Mouse (Mus musculus) hindbrain, embryonic 15.5 days (tissue): ENCODE results near the gene Ovol1. TPM values are rescaled to one million over a fixed set of nuclear protein-coding genes. Genes with fewer than 3 reads are reported as not detected.

ENCODE experiments used
- ATAC-seq: fragments of 200-750 bp; cut with Nextera tagmentation; 2 replicates; pipeline ENCODE4 v1.8.0; 2017; ENCODE audit warnings: low read depth, moderate number of reproducible peaks, moderate TSS enrichment; ENCODE audit not compliant: low FRiP score
- H3K27ac ChIP-seq: fragments of 300-500 bp; sonication (generic); replicated peaks from 2 replicates; pipeline ENCODE4 v1.5.1; 2015; ENCODE audit warnings: mild to moderate bottlenecking, inconsistent platforms
- H3K27me3 ChIP-seq: fragments of 300-500 bp; sonication (generic); 2 replicates; pipeline ENCODE4 v1.6.1; 2015; ENCODE audit warnings: control low read depth, inconsistent platforms
- H3K36me3 ChIP-seq: fragments of 300-500 bp; sonication (generic); 2 replicates; pipeline ENCODE4 v1.6.1; 2015; ENCODE audit warnings: control low read depth, inconsistent platforms
- H3K4me1 ChIP-seq: fragments of 300-500 bp; sonication (generic); replicated peaks from 2 replicates; pipeline ENCODE4 v1.6.1; 2015; ENCODE audit warnings: control low read depth, inconsistent platforms
- H3K4me2 ChIP-seq: fragments of 300-500 bp; sonication (generic); 2 replicates; pipeline ENCODE4 v1.6.1; 2015; ENCODE audit warnings: moderate library complexity, mild to moderate bottlenecking, inconsistent platforms
- H3K4me3 ChIP-seq: fragments of 300-500 bp; sonication (generic); 2 replicates; pipeline ENCODE4 v1.5.1; 2015; ENCODE audit warnings: mild to moderate bottlenecking, inconsistent platforms
- H3K9ac ChIP-seq: fragments of 300-500 bp; sonication (generic); 2 replicates; pipeline ENCODE4 v1.6.1; 2015; ENCODE audit warnings: inconsistent platforms
- H3K9me3 ChIP-seq: fragments of 300-500 bp; sonication (generic); 2 replicates; pipeline ENCODE4 v1.6.1; 2016; ENCODE audit warnings: control low read depth, inconsistent platforms
- WGBS: fragments of 180-500 bp; shearing (Covaris S2); methylation state at CpG from one replicate; pipeline ENCODE4 v1.1.7; 2015; 5-methylcytosine and 5-hydroxymethylcytosine counted together
- polyA plus RNA-seq: library from polyadenylated mRNA; unstranded; fragments of >200 nt; fragmentation: Nextera tagmentation; extraction: Ambion mirVana; gene quantifications from 2 replicates; pipeline ENCODE4 v1.2.1, GENCODE M21; 2015

Ovol1 gene
- polyA plus RNA-seq, 1 experiment from 2014 or later: not detected

DNA sequence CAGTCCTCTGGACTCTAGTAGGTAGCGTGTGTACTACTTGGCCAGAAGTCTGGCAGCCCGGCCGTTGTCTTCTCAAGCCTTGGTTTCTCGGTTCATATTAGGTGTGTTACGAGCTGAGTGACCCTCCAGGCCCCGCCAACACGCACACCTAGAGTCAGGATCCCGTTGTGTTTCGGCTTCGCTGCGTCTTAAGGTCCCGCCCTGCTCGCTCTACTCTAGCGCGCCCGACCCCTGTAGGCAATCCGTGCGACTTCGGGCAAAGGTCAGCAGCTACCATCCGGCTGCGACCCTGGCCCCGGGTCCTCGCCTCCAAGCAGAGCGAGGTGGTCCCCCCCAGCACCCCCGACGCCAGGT is 6.7 kb upstream of the Ovol1 start:
- ATAC-seq: peak; percentile 54
- WGBS: 2% methylated on average over 26 of the region's 26 CpGs
- peaks cover 37% of the 10 kb centered on the region for H3K27me3 ChIP-seq

DNA sequence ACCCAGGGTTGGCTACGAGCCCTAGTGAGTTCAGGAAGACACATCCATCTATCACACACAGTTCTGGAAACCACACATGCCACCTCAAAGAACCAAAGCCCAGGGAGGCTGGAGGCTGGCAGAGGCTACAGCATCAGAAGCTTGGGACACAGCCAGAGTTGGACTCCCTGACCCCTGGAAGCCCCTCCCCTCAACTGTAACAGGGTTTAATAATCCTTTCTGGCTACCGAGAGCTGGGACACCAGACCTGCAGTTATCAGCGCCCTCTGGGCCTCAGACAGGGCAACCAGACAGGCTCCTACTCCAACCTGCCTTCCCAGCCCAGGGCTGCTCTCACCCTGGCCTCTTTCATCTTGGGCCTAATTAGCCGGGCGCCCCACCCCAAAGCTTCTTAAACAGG is 5.9 kb upstream of the Ovol1 start:
- no peaks in the 10 kb centered on the region for H3K9me3 ChIP-seq
- H3K27me3 ChIP-seq: peaks cover 46% of the 10 kb centered on the region
- no peak for ATAC-seq
- H3K36me3 ChIP-seq: peaks cover 9% of the 10 kb centered on the region; the same call in 1 of the 2 replicates
- peaks cover 19% of the 10 kb centered on the region for H3K4me1 ChIP-seq
- 59% methylated on average over 5 of the region's 5 CpGs for WGBS
- H3K4me2 ChIP-seq: no peak overlapping the region
- no peak overlapping the region for H3K9ac ChIP-seq
- H3K4me3 ChIP-seq: no peak overlapping the region
- H3K27ac ChIP-seq: no peak overlapping the region

More for the DNA sequence above, 6.7 kb upstream of the Ovol1 start:
- Histone ChIP-seq H3K9me3 (no peaks in the 10 kb centered on the region), H3K4me2 (peak overlapping the region; percentile 98), H3K4me1 (peaks cover 19% of the 10 kb centered on the region), H3K9ac (peak overlapping the region; percentile 79), H3K4me3 (peak overlapping the region; percentile 82), H3K27ac (peak overlapping the region; percentile 80), H3K36me3 (peaks cover 12% of the 10 kb centered on the region; the same call in 1 of the 2 replicates)

DNA sequence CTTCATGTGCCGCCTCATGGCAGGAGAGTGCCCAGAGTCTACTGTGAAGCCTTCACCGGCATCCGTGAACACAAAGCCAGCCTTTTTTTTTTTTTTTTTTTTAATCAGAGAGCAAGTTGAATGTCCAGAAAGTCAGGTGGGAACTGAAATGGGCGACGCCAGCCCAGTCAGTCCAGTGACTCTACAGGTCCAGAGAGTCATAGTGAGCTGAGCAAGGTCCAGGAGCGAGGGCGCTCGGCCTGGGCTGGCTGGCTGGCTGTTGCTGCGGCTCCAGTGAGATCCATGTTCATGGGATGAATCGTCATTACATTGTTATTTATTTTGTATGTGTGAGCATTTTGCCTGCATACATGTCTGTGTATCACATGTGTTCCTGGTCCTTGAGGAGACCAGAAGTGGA is 2.3 kb upstream of the Ovol1 start:
- Histone ChIP-seq H3K36me3 (no peaks in the 10 kb centered on the region), H3K4me1 (peaks cover 25% of the 10 kb centered on the region), H3K27me3 (peaks cover 81% of the 10 kb centered on the region), H3K9ac (no peak overlapping the region), H3K4me2 (no peak overlapping the region), H3K4me3 (no peak overlapping the region), H3K27ac (no peak overlapping the region), H3K9me3 (no peaks in the 10 kb centered on the region)
- ATAC-seq: no peak
- 85% methylated on average over 10 of the region's 10 CpGs for WGBS

DNA sequence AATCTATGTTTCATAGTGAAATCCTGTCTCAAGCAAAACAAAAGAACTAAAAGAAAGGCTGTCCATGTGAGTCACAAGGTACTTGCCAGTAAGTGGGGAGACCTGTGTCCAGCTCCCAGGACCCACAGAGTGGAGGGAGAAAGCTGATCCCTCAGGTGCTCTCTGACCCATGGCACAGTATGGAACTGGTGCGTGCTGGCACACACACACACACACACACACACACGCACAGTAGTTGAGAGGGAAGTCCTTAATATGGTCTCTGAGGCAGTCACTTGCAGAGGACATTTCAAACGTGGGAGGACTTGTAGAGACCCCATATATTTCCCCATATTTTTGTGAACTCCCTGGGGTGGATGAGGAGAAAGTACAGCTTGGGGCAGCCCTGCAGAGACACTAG is 1.4 kb upstream of the Ovol1 start:
- H3K27ac ChIP-seq: no peak overlapping the region
- H3K4me3 ChIP-seq: no peak overlapping the region
- H3K36me3 ChIP-seq: no peaks in the 10 kb centered on the region
- H3K9me3 ChIP-seq: no peaks in the 10 kb centered on the region
- ATAC-seq: no peak
- H3K27me3 ChIP-seq: peaks cover 90% of the 10 kb centered on the region
- H3K4me2 ChIP-seq: no peak overlapping the region
- no peak overlapping the region for H3K9ac ChIP-seq
- H3K4me1 ChIP-seq: peaks cover 19% of the 10 kb centered on the region
- WGBS: 62% methylated on average over 3 of the region's 3 CpGs

DNA sequence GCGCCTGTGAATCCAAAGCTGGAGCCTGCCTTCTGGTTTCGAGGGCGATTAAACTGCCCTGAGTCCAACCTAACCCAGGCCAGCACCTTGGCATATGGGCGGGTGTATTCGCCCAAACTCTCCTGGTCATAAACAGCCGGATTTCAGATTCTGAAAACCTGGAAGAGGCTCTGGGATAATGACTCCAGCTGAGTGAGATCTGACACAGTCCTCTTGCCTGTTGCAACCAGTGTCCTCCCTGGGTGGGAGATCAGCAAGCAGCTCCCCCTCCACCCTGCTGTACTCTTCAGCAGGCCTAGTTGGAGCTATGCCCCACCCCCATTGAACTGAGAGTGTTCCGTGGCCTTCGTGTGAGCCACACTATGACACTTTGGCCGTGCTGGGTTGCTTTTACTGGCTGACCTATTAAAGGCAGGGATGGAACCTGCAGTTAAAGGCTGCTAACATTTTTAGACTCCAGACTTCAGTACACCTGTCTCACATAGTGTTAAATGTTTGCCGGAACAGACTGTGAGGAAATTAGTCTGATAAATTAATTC is 875 bp upstream of the Ovol1 start:
- WGBS: 25% methylated on average over 10 of the region's 10 CpGs
- no peaks in the 10 kb centered on the region for H3K9me3 ChIP-seq
- H3K27ac ChIP-seq: no peak overlapping the region
- no peak overlapping the region for H3K9ac ChIP-seq
- peak overlapping the region; percentile 88 for H3K4me2 ChIP-seq
- no peak for ATAC-seq
- peaks cover 17% of the 10 kb centered on the region for H3K4me1 ChIP-seq
- peaks cover 94% of the 10 kb centered on the region for H3K27me3 ChIP-seq
- no peaks in the 10 kb centered on the region for H3K36me3 ChIP-seq
- H3K4me3 ChIP-seq: peak overlapping the region; percentile 42

DNA sequence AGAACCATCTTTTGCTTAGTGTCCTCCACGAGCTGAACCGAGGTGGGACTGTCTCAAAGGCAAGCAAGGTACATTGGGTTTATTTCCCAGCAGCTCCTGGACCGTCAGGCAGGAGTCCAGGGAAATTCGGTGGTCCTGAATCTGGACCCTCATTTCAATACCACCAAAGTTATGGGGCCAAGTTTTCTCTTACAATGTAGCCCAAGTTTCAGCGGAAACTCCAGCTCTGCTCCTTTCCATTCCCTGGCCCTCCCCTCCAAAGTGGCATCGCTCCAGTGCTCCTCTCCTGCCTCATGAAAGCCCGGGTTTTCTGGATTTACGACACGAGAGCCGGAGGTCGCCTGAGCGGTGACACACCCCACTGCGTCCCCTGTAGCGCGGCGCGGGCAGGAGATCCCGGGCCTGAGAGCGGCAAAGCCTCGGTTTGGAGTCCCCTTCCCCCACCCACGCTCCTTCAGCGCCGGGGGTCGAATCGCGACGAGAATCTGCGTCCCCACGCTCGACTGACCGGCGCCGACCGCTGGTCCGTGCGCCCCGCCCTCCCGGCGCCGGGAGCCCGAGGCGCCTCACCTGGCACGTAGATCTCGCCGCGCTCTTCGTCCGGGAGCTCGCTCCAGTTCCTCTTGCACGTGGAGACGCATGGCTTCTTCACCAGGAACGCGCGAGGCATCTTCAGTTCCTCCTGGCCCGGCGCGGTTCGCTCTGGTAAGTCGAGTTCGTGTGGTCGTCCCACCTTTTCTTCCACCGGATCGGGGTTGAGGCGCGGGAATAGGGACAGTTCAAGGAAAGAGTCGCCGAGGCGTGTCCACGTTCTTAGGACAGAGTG is 602 bp downstream of the Ovol1 start:
- Histone ChIP-seq H3K9me3 (no peaks in the 10 kb centered on the region), H3K4me1 (peaks cover 17% of the 10 kb centered on the region), H3K27ac (no peak overlapping the region), H3K27me3 (peaks cover 89% of the 10 kb centered on the region), H3K36me3 (no peaks in the 10 kb centered on the region), H3K4me3 (peak overlapping the region; percentile 42), H3K9ac (peak overlapping the region; percentile 2; the same call in 1 of the 2 replicates), H3K4me2 (peak overlapping the region; percentile 88)
- WGBS: under 1% methylated on average over 69 of the region's 69 CpGs
- ATAC-seq: no peak

DNA sequence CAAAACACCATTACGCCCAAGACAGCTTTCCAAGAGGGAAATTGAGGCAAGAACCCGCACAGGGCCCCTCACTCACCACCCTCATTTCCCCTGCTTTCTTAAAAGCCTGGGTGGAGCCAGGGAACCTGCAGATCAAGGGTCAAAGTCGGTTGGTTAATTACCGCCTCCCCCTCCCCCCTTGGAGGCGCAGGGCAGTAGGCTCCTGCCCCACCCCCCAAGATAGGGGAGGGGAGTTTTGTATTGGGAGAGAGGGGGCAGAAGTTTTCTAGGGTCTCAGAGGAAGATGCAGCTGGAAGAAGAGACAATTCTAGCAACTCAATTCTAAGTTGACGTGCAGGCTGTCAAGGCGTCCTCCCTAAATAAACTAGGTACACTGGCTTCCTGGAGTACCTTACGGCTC is 1.2 kb downstream of the Ovol1 start:
- Histone ChIP-seq H3K4me1 (peaks cover 17% of the 10 kb centered on the region), H3K4me2 (no peak overlapping the region), H3K27me3 (peaks cover 83% of the 10 kb centered on the region), H3K9ac (no peak overlapping the region), H3K36me3 (no peaks in the 10 kb centered on the region), H3K4me3 (no peak overlapping the region), H3K27ac (no peak overlapping the region), H3K9me3 (no peaks in the 10 kb centered on the region)
- WGBS: 16% methylated on average over 8 of the region's 8 CpGs
- no peak for ATAC-seq

DNA sequence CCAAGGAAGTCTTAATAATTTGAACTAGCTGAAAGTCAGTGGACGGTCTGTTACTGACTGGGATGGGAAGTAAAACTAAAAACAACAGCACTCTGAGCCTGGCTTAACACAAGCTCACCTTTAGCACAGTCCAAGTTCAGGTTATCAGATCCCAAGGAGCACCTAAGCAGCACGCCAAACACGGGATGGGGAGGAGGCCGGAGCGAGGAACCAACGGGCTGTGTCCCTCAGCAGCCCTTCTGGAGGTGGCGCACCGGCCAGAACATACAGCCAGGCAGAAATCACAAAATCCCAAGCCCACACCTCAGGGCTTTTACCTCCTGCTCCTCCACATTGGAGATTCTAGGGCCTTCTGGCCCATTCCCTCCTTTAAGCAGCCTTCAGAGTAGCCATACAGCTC is 1.7 kb downstream of the Ovol1 start:
- no peak for ATAC-seq
- WGBS: 67% methylated on average over 8 of the region's 8 CpGs
- Histone ChIP-seq H3K27ac (no peak overlapping the region), H3K9ac (no peak overlapping the region), H3K4me2 (no peak overlapping the region), H3K9me3 (no peaks in the 10 kb centered on the region), H3K36me3 (no peaks in the 10 kb centered on the region), H3K27me3 (peaks cover 78% of the 10 kb centered on the region), H3K4me3 (no peak overlapping the region), H3K4me1 (peaks cover 17% of the 10 kb centered on the region)

DNA sequence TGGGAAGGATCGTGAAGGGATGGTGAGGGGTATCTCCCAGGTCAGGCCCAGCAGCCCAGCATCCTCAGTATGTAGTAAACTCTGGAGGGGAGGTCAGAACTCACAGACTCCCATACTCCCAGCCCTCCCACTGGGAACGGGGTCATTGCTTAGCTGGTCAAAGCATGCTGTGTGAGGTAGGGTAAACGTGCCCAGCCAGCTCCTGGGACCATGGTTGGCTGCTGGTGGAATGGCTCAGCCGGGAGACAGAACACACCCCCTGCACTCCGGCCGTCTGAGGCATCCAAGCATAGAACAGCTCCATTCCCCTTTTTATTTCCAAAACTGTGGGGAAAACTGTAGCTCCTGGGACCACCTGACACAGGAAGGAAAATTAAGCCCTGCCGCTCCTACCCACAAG is 2.3 kb downstream of the Ovol1 start:
- ATAC-seq: no peak
- H3K4me3 ChIP-seq: no peak overlapping the region
- no peaks in the 10 kb centered on the region for H3K36me3 ChIP-seq
- peaks cover 72% of the 10 kb centered on the region for H3K27me3 ChIP-seq
- no peaks in the 10 kb centered on the region for H3K9me3 ChIP-seq
- 45% methylated on average over 7 of the region's 7 CpGs for WGBS
- peaks cover 17% of the 10 kb centered on the region for H3K4me1 ChIP-seq
- no peak overlapping the region for H3K27ac ChIP-seq
- no peak overlapping the region for H3K9ac ChIP-seq
- H3K4me2 ChIP-seq: no peak overlapping the region

DNA sequence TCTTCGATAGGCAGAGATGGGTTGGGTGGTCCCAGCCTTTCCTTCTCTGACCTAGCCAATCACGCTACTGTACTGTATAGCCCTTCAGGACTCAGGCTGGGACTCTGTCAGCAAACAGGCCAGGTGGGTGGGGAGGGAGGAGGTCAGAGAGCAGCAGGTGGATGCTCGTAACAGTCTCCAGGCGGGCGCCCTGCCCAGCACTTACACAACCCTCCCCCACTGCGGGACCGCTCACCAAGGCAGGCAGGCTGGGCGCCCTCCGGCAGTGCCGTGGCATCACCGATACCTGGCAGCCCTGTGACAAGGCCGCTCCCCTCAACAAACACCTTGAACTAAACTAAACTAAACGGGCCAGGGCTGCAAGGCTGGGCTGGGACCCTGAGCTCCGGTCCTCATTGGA is 6.2 kb downstream of the Ovol1 start:
- H3K4me2 ChIP-seq: no peak overlapping the region
- peaks cover 32% of the 10 kb centered on the region for H3K27me3 ChIP-seq
- WGBS: 84% methylated on average over 14 of the region's 14 CpGs
- H3K27ac ChIP-seq: no peak overlapping the region
- no peaks in the 10 kb centered on the region for H3K4me1 ChIP-seq
- no peaks in the 10 kb centered on the region for H3K9me3 ChIP-seq
- no peaks in the 10 kb centered on the region for H3K36me3 ChIP-seq
- ATAC-seq: no peak
- no peak overlapping the region for H3K4me3 ChIP-seq
- no peak overlapping the region for H3K9ac ChIP-seq

DNA sequence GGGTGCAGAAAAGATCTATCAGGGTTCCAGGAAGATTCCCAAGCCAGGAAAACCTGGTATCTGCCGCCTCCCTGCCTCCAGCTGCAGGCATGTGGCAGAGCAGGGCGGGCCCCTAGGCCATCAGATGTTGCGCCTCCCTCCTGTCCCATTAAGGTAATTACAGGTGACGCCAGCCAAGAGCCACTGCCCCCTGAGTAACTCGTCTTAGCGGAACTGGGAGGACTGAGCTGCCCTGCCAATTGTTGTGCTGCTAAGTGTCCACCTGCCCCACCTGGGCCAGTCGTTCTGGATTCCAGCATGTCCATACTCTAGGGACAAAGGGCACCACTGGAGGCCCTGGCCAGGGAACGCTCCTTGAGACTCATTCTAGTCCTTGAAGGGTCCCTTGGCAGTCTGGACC is 6.6 kb downstream of the Ovol1 start:
- Histone ChIP-seq H3K9me3 (no peaks in the 10 kb centered on the region), H3K27me3 (peaks cover 28% of the 10 kb centered on the region), H3K27ac (no peak overlapping the region), H3K9ac (no peak overlapping the region), H3K4me2 (no peak overlapping the region), H3K36me3 (no peaks in the 10 kb centered on the region), H3K4me3 (no peak overlapping the region), H3K4me1 (no peaks in the 10 kb centered on the region)
- 69% methylated on average over 8 of the region's 8 CpGs for WGBS
- ATAC-seq: no peak

DNA sequence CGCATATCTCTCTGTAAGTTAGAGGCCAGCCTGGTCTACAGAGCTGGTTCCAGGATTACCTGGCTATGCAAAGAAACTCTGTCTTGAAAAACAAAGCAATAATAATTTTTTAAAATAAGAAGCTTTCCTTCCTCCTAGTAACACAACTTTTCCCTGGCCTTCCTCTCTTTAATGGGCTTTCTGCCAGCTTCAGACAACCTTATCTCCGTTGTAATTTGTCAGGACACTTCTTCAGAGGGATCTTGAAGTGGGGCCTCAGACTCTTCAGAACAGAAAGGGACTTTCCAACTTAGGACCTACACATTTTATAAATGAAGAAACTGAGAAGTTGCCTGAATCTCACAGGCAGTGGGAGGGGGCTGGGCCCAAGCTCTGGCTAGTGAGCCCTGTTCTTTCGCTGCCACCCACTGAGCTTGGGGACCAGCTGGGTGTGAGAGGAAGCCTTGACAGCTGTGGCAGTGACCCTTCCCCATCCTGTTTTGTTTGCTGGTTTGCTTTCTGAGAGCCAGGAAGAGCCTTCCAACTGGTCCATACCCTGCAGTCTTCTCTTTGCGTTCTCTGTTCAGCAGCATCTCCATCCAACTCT is 12.9 kb downstream of the Ovol1 start:
- H3K9ac ChIP-seq: no peak overlapping the region
- no peak overlapping the region for H3K27ac ChIP-seq
- no peaks in the 10 kb centered on the region for H3K4me1 ChIP-seq
- ATAC-seq: no peak
- no peak overlapping the region for H3K4me3 ChIP-seq
- 83% methylated on average over 4 of the region's 4 CpGs for WGBS
- H3K4me2 ChIP-seq: no peak overlapping the region
- no peaks in the 10 kb centered on the region for H3K9me3 ChIP-seq
- no peaks in the 10 kb centered on the region for H3K36me3 ChIP-seq
- no peaks in the 10 kb centered on the region for H3K27me3 ChIP-seq
